Mouse (Mus musculus) cortical plate, adult 2 months (tissue): ENCODE results near the gene 9130213A22Rik.

Experiments used
- CTCF ChIP-seq: fragments of 200-500 bp; IDR thresholded peaks from 2 replicates; pipeline ENCODE4 v1.5.1; 2011; ENCODE audit warnings: mild to moderate bottlenecking, control low read depth, low read length; ENCODE audit not compliant: insufficient read depth; ENCODE audit errors: extremely low read depth
- POLR2A ChIP-seq: fragments of 200-500 bp; IDR thresholded peaks from 2 replicates; pipeline ENCODE4 v1.6.1; 2011; ENCODE audit warnings: mild to moderate bottlenecking, low read length, control low read depth; ENCODE audit not compliant: insufficient read depth; ENCODE audit errors: extremely low read depth

DNA sequence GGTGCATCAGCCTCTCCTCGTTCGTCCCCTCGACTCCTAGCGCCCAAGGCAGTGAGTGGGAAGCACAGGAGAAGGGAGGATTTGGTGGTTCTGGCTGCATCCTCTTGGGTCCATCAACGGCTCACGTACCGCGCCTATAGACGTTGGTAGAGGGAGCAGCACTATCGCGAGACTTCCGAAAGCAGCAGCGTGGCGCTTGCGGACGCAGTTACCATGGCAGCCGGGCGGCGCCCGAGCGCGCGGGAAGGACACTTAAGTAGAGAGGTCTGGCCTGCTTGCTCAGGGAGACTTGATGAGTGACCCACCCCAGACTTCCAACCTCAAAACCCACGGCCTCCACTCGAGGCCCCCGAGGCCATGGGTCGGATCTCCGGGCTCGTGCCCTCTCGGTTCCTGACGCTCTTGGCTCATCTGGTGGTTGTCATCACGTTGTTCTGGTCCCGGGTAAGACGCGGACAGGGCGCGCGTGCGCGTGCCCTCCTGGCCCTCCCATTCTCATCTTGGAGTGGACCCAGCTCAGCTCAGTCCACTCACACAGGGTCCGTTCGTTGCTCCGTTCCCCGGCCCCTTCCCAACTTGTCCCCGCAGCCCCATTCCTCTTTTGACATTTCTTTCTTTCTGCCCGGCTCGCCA, 51.7 kb downstream of the 9130213A22Rik start, which contains the start of gene Tmem107:
- TF ChIP-seq POLR2A, result peak; percentile 97
- TF ChIP-seq CTCF, result no peak
